Mouse (Mus musculus) left cerebral cortex, postnatal 4 days (tissue): ENCODE measurements at regions not wholly inside any gene's neighbourhood (a gene's known extent, or its start where the extent isn't known, plus 50 kb on each side); places are given as distances from the start of the nearest gene placed in this dataset.

Source experiments
- DNase-seq: peaks from one replicate; pipeline ENCODE4 v3.0.0-alpha.2; 2022
- intact Hi-C: fragments of 180-260 bp; cut with DNase I; formaldehyde crosslinking; loops from one replicate; pipeline ENCODE4 v1.15.1; 2025

- DNase-seq, result no peak
- intact Hi-C loops, result no loop called here
These were observed 262.7 kb downstream of the Pmp22 start for GRCm38 (mm10) chr11:63391478-63391877.

GRCm38 (mm10) chr11:63392378-63392777 is 263.6 kb downstream of the Pmp22 start:
- intact Hi-C loops, result no loop called here
- DNase-seq, result no peak

- intact Hi-C loops, result no loop called here
- no peak for DNase-seq
These were observed 265.4 kb downstream of the Pmp22 start for GRCm38 (mm10) chr11:63394201-63394600.

- intact Hi-C loops, result no loop called here
- no peak for DNase-seq
These were observed 267.6 kb downstream of the Pmp22 start for GRCm38 (mm10) chr11:63396386-63396785.

GRCm38 (mm10) chr11:63402741-63403140 is 274.0 kb downstream of the Pmp22 start:
- intact Hi-C loops, result loop anchor here (10.0 kb wide), 3 partner anchors 512 to 1562 kb away; no protein-coding TSS in a partner anchor
- DNase-seq, result no peak

- DNase-seq, result peak; percentile 81
- intact Hi-C loops, result loop anchor here (10.0 kb wide), 3 partner anchors 510 to 1560 kb away; no protein-coding TSS in a partner anchor
These were observed 275.9 kb downstream of the Pmp22 start for GRCm38 (mm10) chr11:63404719-63405118.

GRCm38 (mm10) chr11:63409431-63409830 is 280.6 kb downstream of the Pmp22 start:
- no peak for DNase-seq
- intact Hi-C loops, result loop anchor here (10.0 kb wide), 3 partner anchors 505 to 1555 kb away; no protein-coding TSS in a partner anchor

GRCm38 (mm10) chr11:63410921-63411320 is 282.1 kb downstream of the Pmp22 start:
- intact Hi-C loops, result no loop called here
- no peak for DNase-seq

GRCm38 (mm10) chr11:63412364-63412991 is 283.7 kb downstream of the Pmp22 start:
- DNase-seq, result peak; percentile 3
- intact Hi-C loops, result no loop called here

GRCm38 (mm10) chr11:63413106-63413505 is 284.3 kb downstream of the Pmp22 start:
- no peak for DNase-seq
- intact Hi-C loops, result no loop called here

GRCm38 (mm10) chr11:63413621-63414020 is 284.8 kb downstream of the Pmp22 start:
- intact Hi-C loops, result no loop called here
- no peak for DNase-seq

- DNase-seq, result no peak
- intact Hi-C loops, result no loop called here
These were observed 289.4 kb downstream of the Pmp22 start for GRCm38 (mm10) chr11:63418042-63418776.

GRCm38 (mm10) chr11:63420341-63420740 is 291.6 kb downstream of the Pmp22 start:
- intact Hi-C loops, result no loop called here
- no peak for DNase-seq

GRCm38 (mm10) chr11:63422069-63422468 is 293.3 kb downstream of the Pmp22 start:
- no peak for DNase-seq
- intact Hi-C loops, result no loop called here

GRCm38 (mm10) chr11:63424319-63424718 is 295.5 kb downstream of the Pmp22 start:
- no peak for DNase-seq
- intact Hi-C loops, result no loop called here

GRCm38 (mm10) chr11:63425741-63426140 is 297.0 kb downstream of the Pmp22 start:
- DNase-seq, result no peak
- intact Hi-C loops, result no loop called here

- DNase-seq, result no peak
- intact Hi-C loops, result no loop called here
These were observed 325.0 kb downstream of the Pmp22 start for GRCm38 (mm10) chr11:63453786-63454185.

GRCm38 (mm10) chr11:63454910-63455531 is 326.2 kb downstream of the Pmp22 start:
- intact Hi-C loops, result no loop called here
- DNase-seq, result no peak

GRCm38 (mm10) chr11:63456356-63456755 is 327.6 kb downstream of the Pmp22 start:
- DNase-seq, result peak; percentile 39
- intact Hi-C loops, result no loop called here

- intact Hi-C loops, result no loop called here
- DNase-seq, result no peak
These were observed 328.5 kb downstream of the Pmp22 start for GRCm38 (mm10) chr11:63457250-63457649.

GRCm38 (mm10) chr11:63460146-63460545 is 331.4 kb downstream of the Pmp22 start:
- no peak for DNase-seq
- intact Hi-C loops, result no loop called here
